Mouse (Mus musculus) stomach, postnatal 0 days (tissue): ENCODE measurements around the gene Ereg.

ENCODE experiments used
- CTCF ChIP-seq: IDR thresholded peaks from 2 replicates; pipeline ENCODE4 v1.5.1; 2016; ENCODE audit warnings: antibody characterized with exemption, low read depth, mild to moderate bottlenecking, moderate library complexity
- EP300 ChIP-seq: optimal IDR thresholded peaks from 2 replicates; pipeline ENCODE3; 2016; ENCODE audit warnings: antibody characterized with exemption

- TF ChIP-seq CTCF: no peak
- no peak for TF ChIP-seq EP300
Observed at GRCm38 (mm10) chr5:91072340-91072739, 2.1 kb upstream of the Ereg start.
